Mouse (Mus musculus): ENCODE data around the gene Elmo1. TPM values are rescaled to one million over a fixed set of nuclear protein-coding genes. Genes with fewer than 3 reads are reported as not detected.

Elmo1 gene
- polyA plus RNA-seq (2012; rRNA removed), result 2.7 and 3.1 TPM in 2 replicates

DNA sequence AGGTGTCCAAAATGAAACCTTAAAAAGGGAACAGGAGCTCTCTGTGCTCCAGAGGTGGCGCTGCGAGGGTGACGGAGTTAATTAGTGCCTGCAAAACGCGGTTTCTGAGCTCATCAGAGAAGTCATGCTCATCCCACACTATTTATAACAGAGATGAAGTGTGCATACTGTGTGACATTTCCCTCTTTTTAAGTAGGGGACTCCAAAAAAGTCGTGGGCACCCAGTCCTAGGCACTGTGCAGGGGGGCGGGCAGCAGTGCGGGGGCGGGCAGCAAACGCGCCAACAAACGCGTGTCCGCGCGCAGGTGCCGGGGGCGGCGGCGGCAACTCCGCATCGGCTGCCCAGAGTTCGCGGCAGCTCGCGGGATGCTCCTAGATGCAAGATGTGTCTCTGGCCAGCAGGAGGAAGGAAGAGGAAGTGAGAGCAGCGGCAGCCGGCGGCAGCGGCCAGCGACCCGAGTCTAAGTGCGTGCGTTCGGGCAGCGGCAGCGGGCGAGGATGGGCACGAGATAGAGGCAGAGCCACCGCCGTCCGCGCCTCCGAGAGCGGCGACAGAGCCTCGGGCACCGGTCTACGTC, at the start of gene Elmo1:
TSS of gene Elmo1 (plus strand) at position 464 of the 578 bp plus-strand sequence.

